Mouse (Mus musculus) cerebellum, adult 11 months (tissue): ENCODE measurements around the gene Ankrd6.

Experiments used
- DNase-seq: peaks from one replicate; pipeline ENCODE4 v3.0.0; 2022

Ankrd6 gene

GRCm38 (mm10) chr4:32853609-32854188 is 96.9 kb downstream of the Ankrd6 start:
- DNase-seq, result no peak

GRCm38 (mm10) chr4:32852819-32853218 is 97.8 kb downstream of the Ankrd6 start:
- DNase-seq, result no peak

GRCm38 (mm10) chr4:32852294-32852693 is 98.3 kb downstream of the Ankrd6 start:
- DNase-seq, result no peak

GRCm38 (mm10) chr4:32838401-32838800 is 112.2 kb downstream of the Ankrd6 start:
- no peak for DNase-seq

GRCm38 (mm10) chr4:32836071-32836470 is 114.6 kb downstream of the Ankrd6 start:
- DNase-seq, result peak; percentile 16

- no peak for DNase-seq
These were observed 116.1 kb downstream of the Ankrd6 start for GRCm38 (mm10) chr4:32834541-32834940.

GRCm38 (mm10) chr4:32833494-32834282 is 117.0 kb downstream of the Ankrd6 start:
- peak; percentile 24 for DNase-seq

- DNase-seq, result no peak
These were observed 121.3 kb downstream of the Ankrd6 start for GRCm38 (mm10) chr4:32829316-32829715.

- no peak for DNase-seq
These were observed 122.1 kb downstream of the Ankrd6 start for GRCm38 (mm10) chr4:32828385-32829077.

GRCm38 (mm10) chr4:32826925-32827324 is 123.7 kb downstream of the Ankrd6 start:
- peak; percentile 82 for DNase-seq

- peak; percentile 28 for DNase-seq
These were observed 126.4 kb downstream of the Ankrd6 start for GRCm38 (mm10) chr4:32824254-32824653.

- no peak for DNase-seq
These were observed 130.0 kb downstream of the Ankrd6 start for GRCm38 (mm10) chr4:32820676-32821075.

- no peak for DNase-seq
These were observed 133.2 kb downstream of the Ankrd6 start for GRCm38 (mm10) chr4:32817478-32817877.

GRCm38 (mm10) chr4:32800577-32801170 is 150.0 kb downstream of the Ankrd6 start:
- DNase-seq, result no peak

GRCm38 (mm10) chr4:32799966-32800576 is 150.6 kb downstream of the Ankrd6 start, which contains the start of gene Lyrm2:
Gene Lyrm2 (plus strand): TSS chr4:32800253.
- DNase-seq, result peak; percentile 79

GRCm38 (mm10) chr4:32798976-32799375 is 151.7 kb downstream of the Ankrd6 start:
- no peak for DNase-seq

- no peak for DNase-seq
These were observed 161.6 kb downstream of the Ankrd6 start for GRCm38 (mm10) chr4:32789020-32789419.

GRCm38 (mm10) chr4:32787110-32787509 is 163.5 kb downstream of the Ankrd6 start:
- DNase-seq, result no peak

GRCm38 (mm10) chr4:32779996-32780395 is 170.6 kb downstream of the Ankrd6 start:
- DNase-seq, result no peak

- no peak for DNase-seq
These were observed 180.3 kb downstream of the Ankrd6 start for GRCm38 (mm10) chr4:32770284-32770810.

GRCm38 (mm10) chr4:32768046-32768445 is 182.6 kb downstream of the Ankrd6 start:
- DNase-seq, result no peak

GRCm38 (mm10) chr4:32767471-32767870 is 183.2 kb downstream of the Ankrd6 start:
- no peak for DNase-seq

- DNase-seq, result no peak
These were observed 193.2 kb downstream of the Ankrd6 start for GRCm38 (mm10) chr4:32757430-32757829.
